Mouse (Mus musculus) testis, adult 2 months (tissue): ENCODE measurements around the gene Arl4a.

Experiments used
- CTCF ChIP-seq: fragments of 200-500 bp; IDR thresholded peaks from 2 replicates; pipeline ENCODE4 v1.5.1; 2012; ENCODE audit warnings: low read depth, mild to moderate bottlenecking, inconsistent platforms, low read length, moderate library complexity; ENCODE audit not compliant: control insufficient read depth, insufficient read depth, insufficient replicate concordance
- POLR2A ChIP-seq: fragments of 200-500 bp; IDR thresholded peaks from 2 replicates; pipeline ENCODE4 v1.6.1; 2012; ENCODE audit warnings: low read depth, mild to moderate bottlenecking, inconsistent platforms, low read length, moderate library complexity; ENCODE audit not compliant: control insufficient read depth

DNA sequence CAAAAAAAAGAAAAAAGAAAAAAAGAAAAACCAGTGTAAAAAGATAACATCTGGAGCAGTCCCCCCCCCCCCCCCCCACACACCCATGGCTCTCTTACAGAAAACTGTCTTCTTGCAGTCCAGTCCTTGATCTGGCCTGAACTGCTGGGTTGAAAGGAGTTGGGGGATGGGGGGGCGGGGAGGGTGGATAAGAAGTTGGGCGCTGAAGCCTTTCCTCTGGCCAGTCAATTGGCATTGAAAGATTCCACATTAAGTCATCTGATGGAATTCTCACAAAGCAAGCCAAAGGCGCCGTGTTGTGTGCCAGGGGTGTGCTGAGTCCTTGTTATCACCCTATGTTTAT lies 39.0 kb downstream of the Arl4a start:
- TF ChIP-seq CTCF: no peak
- TF ChIP-seq POLR2A: no peak
